Mouse (Mus musculus) thymus, adult 2 months (tissue): Measurements from ENCODE around the gene Catspere2.
"Not testable (repeated sequence)": the region's sequence is repeated elsewhere in the genome, so short reads cannot be mapped to it uniquely, and the experiment has no call there.

Experiments used
- CTCF ChIP-seq: fragments of 200-500 bp; IDR thresholded peaks from 2 replicates; pipeline ENCODE4 v1.5.1; 2012; ENCODE audit warnings: mild to moderate bottlenecking, control low read depth, low read length, moderate library complexity, borderline replicate concordance; ENCODE audit not compliant: control insufficient read depth, poor library complexity, insufficient read depth; ENCODE audit errors: extremely low read depth
- POLR2A ChIP-seq: fragments of 200-500 bp; IDR thresholded peaks from 2 replicates; pipeline ENCODE4 v1.6.1; 2012; ENCODE audit warnings: mild to moderate bottlenecking, low read length, control low read depth, moderate library complexity; ENCODE audit not compliant: control insufficient read depth, poor library complexity, insufficient read depth; ENCODE audit errors: extremely low read depth

- TF ChIP-seq CTCF, POLR2A: not testable (repeated sequence)
These were observed 359 bp downstream of the Catspere2 start for GRCm38 (mm10) chr1:177983582-177983981.
